Mouse (Mus musculus): ENCODE data around the gene Frat1.

DNA sequence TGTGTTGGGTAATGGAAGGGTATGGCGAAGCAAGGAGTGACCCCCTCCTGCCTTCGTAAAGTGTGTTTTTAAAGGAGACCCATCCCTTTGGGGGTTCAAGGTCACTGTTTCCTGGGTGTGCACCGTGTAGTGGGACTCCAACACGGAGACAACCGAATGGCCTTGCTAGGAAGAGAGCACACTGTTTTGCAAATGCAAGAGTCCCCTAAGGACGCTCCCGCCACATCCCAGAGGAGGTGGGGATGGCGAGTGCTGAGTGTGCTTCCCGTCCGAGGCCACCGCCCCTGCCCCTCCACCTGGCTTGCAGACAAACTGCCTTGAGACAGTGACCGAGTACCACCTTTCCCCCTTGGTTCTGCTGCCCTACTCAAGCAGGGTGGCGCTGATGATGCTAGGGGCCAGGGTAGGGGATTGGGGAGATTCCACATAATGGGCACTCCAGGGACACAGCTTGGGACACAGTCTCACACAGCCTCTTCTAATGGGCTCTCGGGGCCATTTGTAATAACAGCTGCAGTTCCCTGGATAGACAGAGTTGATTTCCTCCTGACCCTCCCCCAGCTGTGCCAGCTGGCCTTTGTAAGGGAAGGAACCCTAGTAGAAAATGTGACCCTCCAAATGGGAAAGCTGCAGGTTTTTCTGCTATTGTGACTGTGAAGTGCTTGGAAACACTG is 2.1 kb downstream of the Frat1 start:
- TF ChIP-seq CTCF (IDR thresholded peaks at IDR 0.05; ENCODE audit: extremely low read depth, insufficient read depth, low read length) = no peak
- TF ChIP-seq POLR2A (IDR thresholded peaks at IDR 0.05; ENCODE audit: extremely low read depth, insufficient read depth, low read length) = no peak

All from cortical plate, adult 2 months (tissue).